Mouse (Mus musculus): ENCODE measurements around the gene Plekha8.

The Plekha8 gene

GRCm38 (mm10) chr6:54594469-54595329 lies at the start of gene Plekha8:
TSS of gene Plekha8 (plus strand) at chr6:54595111.
- peak; percentile 75 for DNase-seq (ENCODE audit: low read depth, low spot score)

GRCm38 (mm10) chr6:54548314-54549019 lies 46.4 kb upstream of the Plekha8 start:
- no peak for DNase-seq (ENCODE audit: low read depth, low spot score)

- DNase-seq (ENCODE audit: low read depth, low spot score) = no peak
Observed at GRCm38 (mm10) chr6:54549311-54549710, 45.6 kb upstream of the Plekha8 start.

- no peak for DNase-seq (ENCODE audit: low read depth, low spot score)
Observed at GRCm38 (mm10) chr6:54550801-54551323, 44.0 kb upstream of the Plekha8 start.

- no peak for DNase-seq (ENCODE audit: low read depth, low spot score)
Observed at GRCm38 (mm10) chr6:54552721-54553413, 42.0 kb upstream of the Plekha8 start.

- no peak for DNase-seq (ENCODE audit: low read depth, low spot score)
Observed at GRCm38 (mm10) chr6:54553632-54554031, 41.3 kb upstream of the Plekha8 start.

GRCm38 (mm10) chr6:54554341-54555110 lies 40.4 kb upstream of the Plekha8 start:
- no peak for DNase-seq (ENCODE audit: low read depth, low spot score)

- DNase-seq (ENCODE audit: low read depth, low spot score) = no peak
Observed at GRCm38 (mm10) chr6:54555816-54556215, 39.1 kb upstream of the Plekha8 start.

- DNase-seq (ENCODE audit: low read depth, low spot score) = no peak
Observed at GRCm38 (mm10) chr6:54557671-54558070, 37.2 kb upstream of the Plekha8 start.

GRCm38 (mm10) chr6:54558466-54558865 lies 36.4 kb upstream of the Plekha8 start:
- no peak for DNase-seq (ENCODE audit: low read depth, low spot score)

GRCm38 (mm10) chr6:54562018-54562809 lies 32.7 kb upstream of the Plekha8 start:
- DNase-seq (ENCODE audit: low read depth, low spot score) = no peak

GRCm38 (mm10) chr6:54563561-54563960 lies 31.4 kb upstream of the Plekha8 start:
- DNase-seq (ENCODE audit: low read depth, low spot score) = no peak

GRCm38 (mm10) chr6:54564506-54564991 lies 30.4 kb upstream of the Plekha8 start:
- DNase-seq (ENCODE audit: low read depth, low spot score) = no peak

- no peak for DNase-seq (ENCODE audit: low read depth, low spot score)
Observed at GRCm38 (mm10) chr6:54565012-54565411, 29.9 kb upstream of the Plekha8 start.

GRCm38 (mm10) chr6:54565665-54566545 lies 29.0 kb upstream of the Plekha8 start, which contains the start of gene Scrn1:
TSS of gene Scrn1 (minus strand) at chr6:54566489.
- DNase-seq (ENCODE audit: low read depth, low spot score) = peak; percentile 78

- no peak for DNase-seq (ENCODE audit: low read depth, low spot score)
Observed at GRCm38 (mm10) chr6:54566546-54566919, 28.4 kb upstream of the Plekha8 start.

- DNase-seq (ENCODE audit: low read depth, low spot score) = no peak
Observed at GRCm38 (mm10) chr6:54569776-54570175, 25.1 kb upstream of the Plekha8 start.

- no peak for DNase-seq (ENCODE audit: low read depth, low spot score)
Observed at GRCm38 (mm10) chr6:54573218-54573955, 21.5 kb upstream of the Plekha8 start.

All from brain, embryonic 18.5 days (tissue).